Mouse (Mus musculus) G1E (cell line): ENCODE results near the gene Slc7a1. TPM values are rescaled to one million over a fixed set of nuclear protein-coding genes. Genes with fewer than 3 reads are reported as not detected.

Experiments used
- ATAC-seq: 2 replicates; pipeline ENCODE4 v1.8.0; 2016; ENCODE audit warnings: mild to moderate bottlenecking; ENCODE audit not compliant: insufficient number of reproducible peaks, poor library complexity, low FRiP score, severe bottlenecking; ENCODE audit errors: extremely low read depth
- DNase-seq: peaks from one replicate; pipeline ENCODE4 v3.0.0; 2012; ENCODE audit warnings: low spot score
- H3K27me3 ChIP-seq: 2 replicates; pipeline ENCODE4 v1.6.1; 2012; ENCODE audit warnings: mild to moderate bottlenecking, low read length, inconsistent platforms; ENCODE audit not compliant: insufficient read depth
- H3K36me3 ChIP-seq: replicated peaks from 2 replicates; pipeline ENCODE3; 2012; ENCODE audit warnings: mild to moderate bottlenecking, inconsistent platforms
- H3K4me1 ChIP-seq: 2 replicates; pipeline ENCODE4 v1.6.1; 2012; ENCODE audit warnings: low read depth, low read length, inconsistent platforms, mixed read lengths; ENCODE audit not compliant: insufficient read depth
- H3K4me3 ChIP-seq: 2 replicates; pipeline ENCODE4 v1.5.1; 2012; ENCODE audit warnings: low read depth, mild to moderate bottlenecking, inconsistent platforms, low read length, moderate library complexity, mixed read lengths
- H3K9me3 ChIP-seq: replicated peaks from 2 replicates; pipeline ENCODE4 v1.6.1; 2012; ENCODE audit warnings: inconsistent platforms
- CTCF ChIP-seq: IDR thresholded peaks from 2 replicates; pipeline ENCODE4 v1.5.1; 2012; ENCODE audit warnings: low read depth, low read length, inconsistent platforms, mixed read lengths
- GATA1 ChIP-seq: IDR thresholded peaks from 2 replicates; pipeline ENCODE4 v1.6.1; 2012; ENCODE audit warnings: borderline replicate concordance, low read length, inconsistent platforms, mixed read lengths
- GATA2 ChIP-seq: IDR thresholded peaks from 2 replicates; pipeline ENCODE4 v1.6.1; 2012; ENCODE audit warnings: low read depth, low read length, inconsistent platforms, borderline replicate concordance
- POLR2AphosphoS5 ChIP-seq: IDR thresholded peaks from 2 replicates; pipeline ENCODE4 v1.6.1; 2012; ENCODE audit warnings: low read depth, low read length, inconsistent platforms; ENCODE audit not compliant: insufficient replicate concordance
- TAL1 ChIP-seq: conservative IDR thresholded peaks from 2 replicates; pipeline ENCODE4 v1.6.1; 2012; ENCODE audit warnings: low read depth, low read length, inconsistent platforms, mixed read lengths
- polyA plus RNA-seq: library from polyadenylated mRNA; stranded (reverse); fragments of >175 nt; gene quantifications from 2 replicates; pipeline ENCODE4 v1.2.3, GENCODE M21; 2012
- total RNA-seq, 2 experiments: library from RNA; stranded (forward) in 1 of 2; stranded (reverse) in 1 of 2; fragments of 200-1000 nt in 1 of 2; fragments of >200 nt in 1 of 2; fragmentation: Nextera tagmentation in 1 of 2; gene quantifications; 2 replicates each; pipeline ENCODE4 v1.2.3; 2014 to 2017

Gene Slc7a1
- total and polyA plus RNA-seq, 3 experiments = 20.2 to 86.4 (median 44.5) TPM

DNA sequence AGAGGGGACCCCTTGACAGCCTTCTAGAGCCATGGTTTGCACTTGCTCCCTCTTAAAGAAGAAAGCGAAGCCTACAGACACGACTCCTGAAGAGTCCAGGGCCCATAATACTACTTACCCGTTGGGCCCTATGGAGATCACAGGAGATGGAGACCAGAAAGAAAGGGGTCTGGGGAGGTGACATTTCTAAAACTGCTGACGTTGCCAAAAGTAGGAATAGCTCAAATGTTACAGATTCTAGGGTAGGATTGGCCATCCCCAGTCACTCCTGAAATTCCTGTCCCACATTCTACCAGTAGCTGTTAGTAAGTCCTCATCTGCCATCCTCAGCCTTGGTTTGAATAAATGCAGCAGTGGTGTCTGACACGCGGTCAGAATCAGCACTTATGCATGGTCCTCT, 117.6 kb downstream of the Slc7a1 start:
- DNase-seq = no peak
- TF ChIP-seq POLR2AphosphoS5 (no peak), GATA2 (no peak), GATA1 (no peak), CTCF (no peak), TAL1 (no peak)
- no peak overlapping the region for H3K4me3 ChIP-seq
- H3K27me3 ChIP-seq = no peaks in the 10 kb centered on the region
- peaks cover 54% of the 10 kb centered on the region for H3K9me3 ChIP-seq
- no peaks in the 10 kb centered on the region for H3K4me1 ChIP-seq
- no peaks in the 10 kb centered on the region for H3K36me3 ChIP-seq
- ATAC-seq = no peak

DNA sequence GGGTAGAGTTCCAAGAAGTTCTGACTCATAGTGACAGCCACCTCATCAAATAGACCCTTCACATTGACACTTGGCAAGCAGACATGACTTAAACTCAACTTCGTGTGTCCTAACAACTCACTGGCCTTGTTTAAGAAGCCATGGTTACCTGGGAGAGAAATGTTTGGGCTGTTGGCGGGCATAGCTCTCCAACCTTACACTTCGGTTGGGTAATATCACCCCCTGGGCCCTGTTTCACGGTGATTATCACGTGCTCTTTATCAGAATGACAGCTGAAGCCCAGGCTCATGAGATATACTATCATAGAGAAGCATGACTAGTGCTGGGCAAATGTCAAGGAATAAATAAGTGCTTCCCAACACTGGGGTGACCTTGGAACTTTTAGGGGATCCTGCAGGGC, 119.4 kb downstream of the Slc7a1 start:
- no peaks in the 10 kb centered on the region for H3K27me3 ChIP-seq
- no peak overlapping the region for H3K4me3 ChIP-seq
- no peaks in the 10 kb centered on the region for H3K4me1 ChIP-seq
- no peak for TF ChIP-seq GATA2
- no peak for TF ChIP-seq POLR2AphosphoS5
- no peak for TF ChIP-seq CTCF
- TF ChIP-seq GATA1 = no peak
- no peak for TF ChIP-seq TAL1
- DNase-seq (no peak), ATAC-seq (no peak)
- peaks cover 55% of the 10 kb centered on the region for H3K9me3 ChIP-seq
- no peaks in the 10 kb centered on the region for H3K36me3 ChIP-seq

DNA sequence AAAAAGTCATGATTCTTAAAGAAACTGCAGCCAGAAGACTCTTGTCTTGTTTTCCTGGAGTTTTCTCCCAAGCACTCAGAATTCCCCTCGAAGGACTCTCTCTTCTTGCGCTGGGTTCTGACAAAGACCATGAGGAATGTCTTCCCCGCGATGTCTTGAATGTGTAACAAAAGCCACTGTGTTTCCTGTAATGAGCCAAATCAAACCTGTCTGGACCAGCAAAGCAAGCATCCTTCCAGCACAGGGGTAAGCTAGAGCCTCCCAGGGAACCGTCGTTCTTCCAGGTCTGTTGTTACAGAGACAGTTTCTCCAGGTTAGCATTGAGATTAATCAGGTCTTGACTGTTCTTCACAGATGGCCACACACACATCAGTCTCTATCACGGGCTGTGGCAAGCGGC, 121.5 kb downstream of the Slc7a1 start:
- Histone ChIP-seq H3K4me3 (no peak overlapping the region), H3K36me3 (no peaks in the 10 kb centered on the region), H3K9me3 (peaks cover 53% of the 10 kb centered on the region), H3K27me3 (no peaks in the 10 kb centered on the region), H3K4me1 (no peaks in the 10 kb centered on the region)
- DNase-seq = no peak
- no peak for ATAC-seq
- TF ChIP-seq TAL1 (no peak), GATA2 (no peak), GATA1 (no peak), CTCF (no peak), POLR2AphosphoS5 (no peak)

Other genes starting within 250 kb of the Slc7a1 start
- 31.0 and 34.4 TPM in 2 replicates for gene Ubl3, start 152.9 kb upstream of the Slc7a1 start, total RNA-seq (2014; fragmentation: Nextera tagmentation)
- gene Ubl3, start 152.9 kb upstream of the Slc7a1 start, total RNA-seq (2017) = 36.4 and 38.7 TPM in 2 replicates
- 20.9 and 23.5 TPM in 2 replicates for gene Ubl3, start 152.9 kb upstream of the Slc7a1 start, polyA plus RNA-seq